Mouse (Mus musculus) monocyte, adult 5-6 weeks (primary cell): Measurements from ENCODE around the gene Spats2. TPM values are rescaled to one million over a fixed set of nuclear protein-coding genes. Genes with fewer than 3 reads are reported as not detected.
"Not testable (repeated sequence)": the region's sequence is repeated elsewhere in the genome, so short reads cannot be mapped to it uniquely, and the experiment has no call there.

Source experiments
- ATAC-seq: fragments of 153-309, 156-312 bp; replicated peaks from 2 replicates; pipeline ENCODE4 v1.8.0; 2017; ENCODE audit warnings: mild to moderate bottlenecking; ENCODE audit not compliant: low TSS enrichment, insufficient number of reproducible peaks, severe bottlenecking, poor library complexity, low FRiP score
- total RNA-seq: library from RNA; stranded (forward); fragments of 200-1000, 200-491, 200-594 nt; gene quantifications from 3 replicates; pipeline ENCODE4 v1.2.3, GENCODE M21; 2017

Gene Spats2
- total RNA-seq, result not detected in 3 replicates

DNA sequence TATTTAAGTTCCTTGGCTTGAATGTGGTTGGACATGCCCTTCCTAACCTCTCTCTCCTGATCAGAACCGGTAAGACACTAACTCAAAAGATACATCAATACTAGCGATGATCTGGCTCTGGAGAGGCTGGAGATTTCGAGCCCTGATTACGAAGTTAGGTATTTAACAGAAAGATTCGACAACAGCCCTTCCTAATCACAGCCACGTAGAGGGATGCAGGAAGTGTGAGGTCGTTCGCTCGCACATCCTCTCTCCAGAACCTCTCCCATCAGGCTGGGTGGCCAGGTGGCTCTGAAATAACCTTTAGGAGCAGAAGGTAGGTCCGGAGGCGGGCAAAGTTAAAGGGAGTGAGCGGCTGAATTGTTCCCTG lies at the start of gene Spats2:
TSS of gene Spats2 (plus strand) at position 206 of the 370 bp plus-strand sequence.
- ATAC-seq, result no peak

DNA sequence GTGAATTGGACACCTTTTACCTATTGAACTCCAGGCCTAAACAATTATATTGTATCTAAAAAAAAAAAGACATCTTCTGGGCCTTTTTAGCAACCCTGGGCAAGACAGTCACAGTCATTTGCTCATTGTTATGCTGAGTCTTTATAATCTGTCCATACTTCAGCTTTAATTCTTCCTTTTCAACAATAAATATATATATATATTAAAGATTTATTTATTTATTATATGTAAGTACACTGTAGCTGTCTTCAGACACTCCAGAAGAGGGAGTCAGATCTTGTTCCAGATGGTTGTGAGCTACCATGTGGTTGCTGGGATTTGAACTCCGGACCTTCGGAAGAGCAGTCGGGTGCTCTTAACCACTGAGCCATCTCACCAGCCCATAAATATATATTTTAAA lies 49.7 kb upstream of the Spats2 start:
- ATAC-seq, result not testable (repeated sequence)

DNA sequence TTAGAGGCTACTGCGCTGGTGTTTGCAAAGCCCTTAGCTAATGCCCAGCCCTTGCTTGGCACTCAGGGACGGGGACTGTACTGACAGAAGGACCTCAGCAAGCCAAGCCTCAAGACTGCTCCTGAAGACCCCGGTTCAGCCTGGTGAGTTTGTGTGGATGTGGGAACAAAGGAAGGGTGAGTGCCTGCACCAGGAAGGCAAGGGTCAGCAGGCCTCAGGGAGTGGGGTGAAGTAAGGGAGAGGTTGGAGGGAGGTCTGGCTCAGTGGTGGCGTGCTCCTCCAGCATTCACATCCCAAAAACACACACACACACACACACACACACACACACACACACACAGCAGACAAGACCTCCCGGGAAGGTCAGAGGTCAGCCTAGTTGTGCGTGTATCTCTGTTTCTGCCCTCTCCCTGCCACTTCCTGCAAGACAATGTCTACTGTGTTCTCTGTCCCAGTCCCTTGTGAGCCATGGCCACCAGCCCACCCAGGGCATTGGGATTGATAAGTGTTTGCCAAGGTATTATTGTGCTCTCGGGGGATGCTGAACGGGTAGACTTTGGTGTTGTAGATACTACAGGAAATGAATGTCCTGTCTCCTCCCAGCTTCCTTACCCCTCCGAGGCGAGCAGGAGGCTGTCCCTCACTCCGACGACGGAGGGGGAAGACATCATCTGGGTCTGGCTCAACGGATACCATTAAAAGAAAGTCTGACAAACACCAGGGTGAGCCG lies 47.4 kb upstream of the Spats2 start:
- no peak for ATAC-seq

DNA sequence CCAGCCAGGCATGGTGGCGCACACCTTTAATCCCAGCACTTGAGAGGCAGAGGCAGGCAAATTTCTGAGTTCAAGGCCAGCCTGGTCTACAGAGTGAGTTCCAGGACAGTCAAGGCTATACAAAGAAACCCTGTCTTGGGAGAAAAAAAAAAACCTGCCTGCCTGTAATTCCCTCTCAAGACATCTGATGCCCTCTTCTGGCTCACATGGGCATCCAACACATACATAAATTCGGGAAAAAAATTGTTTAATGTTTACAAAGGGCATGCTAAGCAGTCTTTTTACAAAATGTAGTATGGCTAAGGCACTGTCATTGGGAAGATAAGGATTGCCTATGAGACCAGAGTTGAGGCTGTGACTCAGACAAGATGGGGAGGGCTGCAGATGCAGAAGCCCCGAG lies 45.9 kb upstream of the Spats2 start:
- ATAC-seq, result no peak

DNA sequence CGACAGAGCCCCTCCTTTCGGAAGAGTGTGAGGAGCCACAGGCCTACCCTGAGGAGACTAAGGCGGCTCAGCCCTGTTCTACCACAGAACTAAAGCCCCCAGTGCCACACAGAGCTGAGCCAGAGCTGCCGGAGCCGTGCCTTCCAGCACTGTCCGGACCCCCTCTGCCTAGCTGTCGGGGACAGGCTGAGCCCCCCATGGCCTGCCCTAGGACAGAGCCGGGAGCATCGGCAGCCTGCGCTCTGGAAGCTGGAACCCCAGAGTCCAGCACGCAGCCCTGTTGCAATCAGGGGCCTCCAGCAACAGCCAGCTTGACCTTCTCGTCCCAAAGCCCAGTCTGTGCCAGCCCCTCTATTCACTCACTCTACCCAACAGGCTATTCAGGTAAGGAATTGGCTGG lies 43.4 kb upstream of the Spats2 start:
- no peak for ATAC-seq

DNA sequence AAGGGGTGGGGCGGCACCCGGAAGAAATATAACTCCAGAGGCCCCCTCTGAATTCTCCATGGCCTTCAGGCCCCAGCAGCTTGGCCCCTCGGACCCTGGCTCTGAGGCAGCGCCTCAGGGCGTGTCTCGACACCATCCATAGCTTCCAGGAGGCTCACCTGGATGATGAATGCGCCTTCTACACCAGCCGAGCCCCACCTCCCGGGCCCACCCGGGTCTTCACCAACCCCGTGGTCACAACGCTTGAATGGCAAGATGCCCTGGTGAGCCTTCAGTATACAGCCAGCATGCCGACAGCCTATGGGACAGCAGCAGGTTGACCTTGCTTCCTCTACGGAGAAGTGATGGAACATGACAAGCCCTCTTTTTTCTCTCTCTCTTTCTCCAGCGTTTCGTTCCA lies 42.9 kb upstream of the Spats2 start:
- ATAC-seq, result no peak

DNA sequence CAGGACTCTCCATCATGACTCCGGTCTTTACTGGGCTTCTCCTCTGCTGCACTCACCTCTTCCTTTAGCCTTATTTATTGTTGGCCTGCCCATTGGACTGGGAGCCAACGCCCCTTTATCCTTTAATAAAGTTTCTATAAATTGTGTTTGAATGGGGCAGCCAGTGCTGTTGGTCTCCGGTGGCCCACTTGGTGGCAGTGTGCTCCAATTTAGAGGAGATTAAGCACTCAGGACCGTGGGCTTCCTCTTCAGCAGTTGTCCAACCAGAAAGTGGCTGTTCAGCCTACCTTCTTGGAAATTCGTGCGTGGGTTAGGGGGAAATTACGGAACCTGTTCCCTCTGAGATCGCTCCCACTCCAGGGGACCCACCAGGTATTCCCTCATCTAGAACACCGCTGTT lies 42.5 kb upstream of the Spats2 start:
- no peak for ATAC-seq

DNA sequence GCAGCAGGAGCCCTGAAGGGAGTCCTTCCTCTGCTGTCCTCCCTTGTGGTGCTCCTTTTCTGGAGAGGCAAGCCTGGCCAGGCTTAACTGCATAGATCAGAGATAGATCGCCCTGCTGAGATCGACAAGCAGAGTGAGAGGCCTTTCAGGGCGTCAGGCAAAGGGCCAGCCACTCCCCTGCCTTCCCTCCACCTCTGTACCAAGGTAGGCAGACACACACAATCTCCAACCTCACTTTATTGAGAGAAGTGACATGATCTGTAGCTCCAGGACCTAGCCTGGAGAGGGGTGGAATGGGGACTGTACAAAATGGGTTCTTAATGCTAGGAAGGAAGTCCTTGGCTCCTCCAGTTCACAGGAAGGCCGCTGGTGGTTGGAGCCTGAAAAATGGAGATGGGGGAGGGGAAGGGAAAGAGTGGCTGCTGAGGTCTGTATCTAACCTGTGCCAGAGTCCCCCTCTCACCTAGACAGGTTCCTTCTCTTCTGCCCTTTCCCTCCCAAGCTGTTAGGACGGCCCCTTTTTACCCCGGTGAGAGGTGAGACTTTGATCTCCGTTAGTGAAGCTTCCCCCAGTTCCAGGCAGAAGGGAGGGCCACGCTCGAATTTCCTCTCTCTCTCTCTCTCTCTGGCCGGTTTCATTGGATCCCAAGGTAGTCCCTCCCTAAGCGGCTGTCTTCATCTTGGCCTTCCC lies 41.7 kb upstream of the Spats2 start:
- no peak for ATAC-seq

DNA sequence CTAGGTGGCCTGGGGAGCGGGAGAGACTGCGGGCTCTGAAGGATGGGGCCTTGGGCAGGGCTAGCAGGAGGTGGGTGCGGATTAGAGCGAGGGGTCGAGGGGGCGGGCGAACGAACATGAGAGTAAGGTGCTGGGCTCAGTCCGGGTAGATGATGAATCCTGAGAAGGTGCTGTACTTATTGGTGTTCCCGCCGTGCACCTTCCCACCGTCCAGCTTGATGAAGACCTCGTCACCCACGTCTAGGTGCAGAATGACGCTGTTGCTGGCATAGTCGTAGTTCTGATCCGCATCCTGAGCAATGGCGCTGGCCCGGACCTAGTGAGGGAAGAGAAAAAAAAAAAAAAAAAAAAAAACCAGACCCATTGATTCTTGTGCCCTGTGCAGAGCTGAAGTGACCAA lies 41.1 kb upstream of the Spats2 start:
- ATAC-seq, result no peak

DNA sequence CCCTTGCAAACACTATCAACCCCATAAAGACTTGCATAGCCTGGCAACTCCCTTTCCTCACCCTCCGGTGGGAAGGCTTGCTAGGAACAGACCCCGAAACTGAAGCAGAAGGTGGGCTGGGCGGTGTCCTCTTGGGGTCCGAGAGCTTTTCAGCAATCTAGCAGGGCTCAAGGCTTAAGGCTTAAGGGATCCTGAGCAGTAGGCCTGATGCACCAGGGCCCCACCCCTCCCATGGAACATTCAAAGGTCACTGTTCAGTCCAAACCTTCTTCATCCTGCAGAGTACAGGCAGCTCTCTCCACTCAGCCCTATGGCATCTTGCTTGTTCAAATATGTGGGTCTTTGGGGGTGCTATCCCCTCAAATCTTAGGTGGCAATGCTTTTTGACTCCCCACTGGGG lies 39.7 kb upstream of the Spats2 start:
- no peak for ATAC-seq

DNA sequence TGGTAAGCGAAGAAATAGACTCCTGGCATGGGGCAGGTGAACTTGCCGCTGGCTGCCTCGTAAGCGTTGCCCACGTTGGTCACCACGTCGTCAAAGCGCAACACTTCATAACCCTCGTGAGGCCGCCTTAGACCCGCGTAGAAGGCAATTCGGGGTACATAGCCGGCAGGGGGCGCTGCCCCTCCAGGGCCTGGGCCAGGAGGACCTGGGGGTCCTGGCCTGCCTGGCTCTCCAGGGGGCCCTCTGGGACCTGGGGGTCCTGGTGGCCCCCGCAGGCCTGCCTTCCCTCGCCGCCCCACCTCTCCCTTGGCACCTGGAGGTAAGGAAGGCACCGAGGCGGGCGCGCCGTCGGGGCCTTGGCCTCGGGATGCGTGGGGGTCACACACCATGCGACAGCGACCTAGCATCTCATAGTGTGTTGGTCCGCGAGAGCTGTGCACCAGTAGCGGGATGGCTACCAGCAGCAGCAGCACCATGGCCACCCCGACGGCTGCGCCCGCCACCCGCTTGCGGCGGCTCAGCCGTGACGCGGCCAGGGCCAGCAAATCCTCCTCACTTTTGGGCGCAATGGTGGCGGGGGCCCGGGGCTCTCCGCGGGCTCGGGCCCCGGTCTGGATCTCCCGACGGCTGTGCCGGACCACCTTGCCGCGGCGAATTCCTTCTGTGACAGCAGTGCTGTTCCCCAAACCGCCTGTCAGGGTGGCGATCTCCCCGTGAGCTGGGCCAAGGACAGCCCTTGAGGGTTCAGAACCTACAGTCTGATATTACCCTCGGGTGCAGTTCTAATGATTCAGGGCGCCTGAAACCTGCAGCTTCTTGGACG lies 38.3 kb upstream of the Spats2 start, which contains the start of gene C1ql4:
TSS of gene C1ql4 (minus strand) at position 565 of the 823 bp plus-strand sequence.
- ATAC-seq, result no peak

DNA sequence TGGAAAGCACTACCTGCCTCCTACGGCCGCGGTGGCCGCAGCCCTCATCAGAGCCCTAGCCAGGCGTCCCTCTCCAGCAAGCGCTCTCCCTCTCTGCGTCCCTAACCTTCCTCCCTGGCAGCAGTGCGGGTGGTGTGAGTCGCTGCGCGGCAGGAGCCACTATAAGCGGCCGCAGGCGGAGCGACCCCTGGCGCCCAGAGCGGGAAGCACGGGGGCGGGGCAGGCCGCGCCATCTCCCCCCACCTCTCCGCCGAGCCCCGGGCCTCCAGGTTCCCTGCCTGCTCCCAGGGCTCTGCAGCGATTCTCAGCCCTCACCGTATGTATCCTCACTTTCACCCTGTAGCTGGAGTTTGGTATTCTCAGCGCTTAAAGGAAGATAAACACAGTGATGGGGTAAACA lies 37.4 kb upstream of the Spats2 start:
- ATAC-seq, result peak; percentile 60; the same call in 1 of the 2 replicates

DNA sequence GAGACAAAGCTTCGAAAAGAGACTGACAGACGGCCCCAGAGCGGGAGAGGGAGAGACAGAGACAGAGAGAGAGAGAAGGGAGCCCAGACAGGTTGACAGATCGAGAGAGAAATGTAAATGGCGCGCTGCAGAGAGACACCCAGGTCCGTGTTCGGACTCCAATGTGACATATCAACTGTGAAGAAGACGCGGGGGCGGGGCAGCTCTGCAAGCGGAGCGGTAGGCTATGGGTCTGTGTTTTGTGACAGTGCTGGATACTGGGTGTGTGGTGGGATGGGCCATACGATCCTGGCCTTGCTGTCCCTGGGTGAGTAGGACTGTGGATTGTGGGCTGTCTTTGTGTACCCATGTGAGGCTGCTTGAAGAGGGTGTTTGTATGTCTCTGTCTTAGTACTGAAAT lies 36.6 kb upstream of the Spats2 start:
- ATAC-seq, result no peak

DNA sequence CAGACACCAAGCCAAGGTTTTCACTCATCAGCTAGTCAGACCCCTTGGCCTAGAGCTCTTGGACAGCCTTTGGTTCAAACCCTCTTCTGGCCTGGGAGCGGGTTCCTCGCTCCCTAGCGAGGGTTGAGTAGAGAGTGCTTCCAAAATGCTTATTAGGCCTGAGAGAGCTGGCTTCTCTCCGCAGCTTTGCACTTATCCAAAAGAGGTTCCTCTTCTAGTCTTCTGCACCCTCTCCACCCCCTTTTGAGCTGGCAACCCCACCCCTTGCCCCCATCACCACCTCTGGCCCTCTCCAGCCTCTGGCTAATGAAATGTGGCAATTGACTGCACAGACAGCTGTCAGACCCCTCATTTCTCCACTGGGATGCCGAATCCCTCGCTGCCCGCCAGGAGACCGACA lies 32.8 kb upstream of the Spats2 start, which contains the start of gene Dnajc22:
TSS of gene Dnajc22 (plus strand) at position 301 of the 400 bp plus-strand sequence.
- no peak for ATAC-seq

DNA sequence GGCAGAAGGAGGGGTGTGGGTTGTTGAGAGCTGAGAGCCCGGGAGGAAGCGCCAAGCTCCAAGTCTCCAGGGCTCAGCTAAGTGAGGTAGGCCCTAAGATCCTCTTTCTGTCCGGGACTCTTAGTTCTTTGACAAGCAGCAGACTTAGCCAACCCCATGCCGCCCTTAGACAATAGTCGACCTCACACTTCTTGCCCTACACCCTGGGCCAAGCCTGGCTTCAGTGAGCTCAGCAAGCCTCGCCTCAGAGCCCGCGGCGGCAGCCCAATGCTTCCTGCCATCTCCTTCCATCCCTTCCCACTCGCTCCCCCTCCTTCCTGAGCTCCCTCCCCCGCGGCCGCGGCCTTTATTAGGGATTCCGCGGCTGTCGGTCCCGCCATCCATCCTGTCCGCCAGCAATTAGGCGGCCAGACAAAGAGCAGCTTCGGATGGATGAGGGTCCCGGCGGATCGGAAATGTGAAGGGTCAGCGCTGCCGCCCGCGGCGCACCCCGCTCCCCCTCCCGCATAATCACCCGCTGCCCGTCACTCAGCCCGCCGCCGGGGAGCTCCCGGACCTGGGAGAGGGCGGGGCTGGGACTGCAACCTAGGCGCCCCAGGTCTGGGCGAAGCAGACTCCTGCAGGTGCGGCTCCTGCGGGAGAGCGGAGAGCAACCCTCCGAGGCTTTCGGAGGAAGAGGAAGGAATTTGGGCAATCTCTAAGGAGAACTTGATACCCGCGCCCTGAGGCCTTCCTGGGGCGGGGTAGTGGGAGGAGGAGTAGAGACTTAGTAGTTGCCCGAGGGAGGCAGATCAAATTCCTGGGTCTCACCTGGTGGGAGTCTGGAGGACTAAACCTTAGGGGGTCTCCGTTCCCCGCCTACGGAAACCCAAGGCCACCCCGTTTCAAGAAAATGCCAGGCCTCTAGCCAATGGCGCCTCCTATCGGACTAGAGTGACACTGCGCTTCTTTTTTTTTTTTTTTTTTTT lies 32.1 kb upstream of the Spats2 start:
- ATAC-seq, result peak; percentile 44; the same call in 1 of the 2 replicates

DNA sequence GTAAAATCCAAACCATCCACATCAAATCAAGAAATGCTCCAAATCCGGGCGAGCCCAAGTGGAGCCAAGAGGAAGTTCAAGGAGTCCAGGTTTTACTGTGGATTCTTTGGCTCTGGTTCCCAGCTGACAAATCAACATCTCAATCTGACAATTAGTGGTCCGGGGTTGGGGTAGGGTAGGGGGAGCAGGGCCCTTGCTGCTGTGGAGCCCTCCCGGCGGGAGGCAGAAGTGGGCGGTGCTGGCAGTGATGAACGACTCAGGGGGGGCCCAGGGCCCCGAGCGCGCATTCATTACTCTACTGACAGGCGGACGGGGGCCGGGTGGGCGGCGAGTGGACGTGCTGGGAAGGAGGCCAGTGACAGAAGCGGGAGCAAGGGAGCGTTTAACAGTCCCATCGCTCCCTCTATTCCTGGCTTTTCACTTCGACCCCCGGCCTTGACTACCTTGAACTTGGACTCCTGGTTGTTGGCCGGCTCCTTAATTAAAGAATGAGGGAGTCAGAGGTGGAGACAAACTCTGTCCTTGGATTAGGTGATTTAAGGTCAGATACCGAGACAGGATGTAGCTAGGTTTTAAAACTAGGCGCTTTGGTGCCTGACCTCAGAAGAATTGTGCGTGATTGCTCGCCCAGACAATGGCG lies 31.0 kb upstream of the Spats2 start:
- no peak for ATAC-seq

DNA sequence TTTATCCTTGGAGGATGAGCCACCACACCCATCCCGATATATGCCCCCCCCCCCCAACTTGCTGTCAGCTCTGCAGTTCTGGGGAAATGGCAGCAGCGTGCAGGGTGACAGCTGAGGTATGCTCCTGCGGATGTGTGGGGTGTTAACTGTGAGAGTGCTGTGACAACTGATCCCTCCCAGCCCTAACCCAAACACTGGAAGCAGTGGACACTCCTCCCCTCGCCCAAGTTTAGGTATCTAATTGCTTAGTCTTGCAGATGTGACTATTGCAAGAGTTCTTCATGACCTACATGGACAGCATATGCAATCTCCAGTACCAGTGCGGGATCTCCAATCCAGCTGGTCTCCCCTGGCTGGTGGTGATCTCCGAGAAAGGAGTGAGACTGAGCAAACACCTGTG lies 30.4 kb upstream of the Spats2 start:
- ATAC-seq, result no peak
